Mouse (Mus musculus): ENCODE results near the gene Gja6. TPM values are rescaled to one million over a fixed set of nuclear protein-coding genes. Genes with fewer than 3 reads are reported as not detected.

Gja6 gene
- polyA plus RNA-seq (2015; fragmentation: Illumina TruSeq; extraction: RNeasy Lipid Tissue Mini Kit (QIAGEN cat#74804); ENCODE audit: insufficient read depth, low replicate concordance) = 0.59 TPM

GRCm38 (mm10) chrX:160906952-160907351, at the start of gene Gja6:
Gene Gja6 (minus strand): TSS chrX:160907052.

Other genes with a start within 250 kb of the Gja6 start
- gene Ppef1, start 171.3 kb downstream of the Gja6 start, polyA plus RNA-seq (2015; fragmentation: Illumina TruSeq; extraction: RNeasy Lipid Tissue Mini Kit (QIAGEN cat#74804); ENCODE audit: insufficient read depth, low replicate concordance) = 0.15 TPM
- not detected for gene Rs1, start 139.0 kb downstream of the Gja6 start, polyA plus RNA-seq (2015; fragmentation: Illumina TruSeq; extraction: RNeasy Lipid Tissue Mini Kit (QIAGEN cat#74804); ENCODE audit: insufficient read depth, low replicate concordance)
- 1.5 TPM for gene Cdkl5, start 87.7 kb upstream of the Gja6 start, polyA plus RNA-seq (2015; fragmentation: Illumina TruSeq; extraction: RNeasy Lipid Tissue Mini Kit (QIAGEN cat#74804); ENCODE audit: insufficient read depth, low replicate concordance)
- gene Scml2, start 210.1 kb upstream of the Gja6 start, polyA plus RNA-seq (2015; fragmentation: Illumina TruSeq; extraction: RNeasy Lipid Tissue Mini Kit (QIAGEN cat#74804); ENCODE audit: insufficient read depth, low replicate concordance) = 0.88 TPM